Mouse (Mus musculus): Measurements from ENCODE around the gene Mcf2l.

GRCm38 (mm10) chr8:12873357-12874046, at the start of gene Mcf2l:
- no peak for TF ChIP-seq POLR2A (IDR thresholded peaks at IDR 0.05; ENCODE audit: extremely low read depth, insufficient read depth, low read length)
- no peak for TF ChIP-seq CTCF (IDR thresholded peaks at IDR 0.05; ENCODE audit: extremely low read depth, insufficient read depth, low read length)

Data from cortical plate, adult 2 months (tissue).